Mouse (Mus musculus) testis, adult 2 months (tissue): Measurements from ENCODE around the gene Dct.

Experiments used
- CTCF ChIP-seq: fragments of 200-500 bp; IDR thresholded peaks from 2 replicates; pipeline ENCODE4 v1.5.1; 2012; ENCODE audit warnings: low read depth, mild to moderate bottlenecking, inconsistent platforms, low read length, moderate library complexity; ENCODE audit not compliant: control insufficient read depth, insufficient read depth, insufficient replicate concordance
- POLR2A ChIP-seq: fragments of 200-500 bp; IDR thresholded peaks from 2 replicates; pipeline ENCODE4 v1.6.1; 2012; ENCODE audit warnings: low read depth, mild to moderate bottlenecking, inconsistent platforms, low read length, moderate library complexity; ENCODE audit not compliant: control insufficient read depth

DNA sequence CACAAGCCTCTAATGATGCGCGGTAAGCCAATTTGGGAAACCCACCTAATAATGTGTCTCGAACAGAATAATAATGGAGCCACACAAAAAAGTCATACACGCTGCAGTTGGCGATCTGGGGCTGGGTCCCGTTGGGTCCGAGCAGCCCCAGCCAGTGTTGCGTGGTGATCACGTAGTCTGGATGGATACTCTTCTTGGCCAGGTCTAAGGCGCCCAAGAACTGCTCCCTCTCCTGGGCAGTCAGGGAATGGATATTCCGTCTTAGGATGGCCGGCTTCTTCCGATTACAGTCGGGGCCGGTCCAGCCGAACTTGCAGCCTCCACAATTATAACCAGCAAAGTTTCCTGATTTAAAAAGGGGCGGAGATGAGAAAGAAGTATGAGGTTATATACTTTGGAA, 9.1 kb downstream of the Dct start:
- peak; percentile 29; the same call in 1 of the 2 replicates for TF ChIP-seq CTCF
- no peak for TF ChIP-seq POLR2A
